Mouse (Mus musculus) CH12.LX (cell line): ENCODE results near the gene Pax6. TPM values are rescaled to one million over a fixed set of nuclear protein-coding genes. Genes with fewer than 3 reads are reported as not detected.

ENCODE experiments used
- DNase-seq: peaks from one replicate; pipeline ENCODE4 v3.0.0-alpha.2; 2013; ENCODE audit errors: extremely low read depth
- H3K27ac ChIP-seq: 2 replicates; pipeline ENCODE4 v1.5.1; 2012; ENCODE audit warnings: low read depth, mild to moderate bottlenecking, control low read depth, moderate library complexity; ENCODE audit not compliant: insufficient read depth
- H3K27me3 ChIP-seq: replicated peaks from 2 replicates; pipeline ENCODE3; 2012; ENCODE audit warnings: inconsistent platforms
- H3K36me3 ChIP-seq, 2 experiments: replicated peaks in 1 of 2; 2 replicates each; pipeline versions ENCODE3 to v1.6.1; 2012; ENCODE audit warnings: inconsistent platforms in 1 of 2, low read length in 1 of 2, mild to moderate bottlenecking in 1 of 2, mixed read lengths in 1 of 2, moderate library complexity in 1 of 2; ENCODE audit not compliant: control insufficient read depth in 1 of 2, insufficient read depth in 1 of 2
- H3K4me1 ChIP-seq, 2 experiments: 2 replicates each; pipeline ENCODE4 v1.6.1; 2012; ENCODE audit warnings: inconsistent platforms in 1 of 2, moderate library complexity in 1 of 2; ENCODE audit not compliant: insufficient read depth in 2 of 2, control insufficient read depth in 1 of 2
- H3K4me2 ChIP-seq: 2 replicates; pipeline ENCODE4 v1.6.1; 2012; ENCODE audit warnings: low read depth, mild to moderate bottlenecking, control low read depth; ENCODE audit not compliant: poor library complexity, insufficient read depth, severe bottlenecking
- H3K4me3 ChIP-seq, 3 experiments: fragments of 150-350 bp in 1 of 3; sonication (generic) in 1 of 3; replicated peaks in 1 of 3; 2 replicates each; pipeline versions ENCODE3 to v1.5.1; 2011 to 2012; ENCODE audit warnings: low read depth in 2 of 3, low read length in 2 of 3, mild to moderate bottlenecking in 2 of 3, moderate library complexity in 2 of 3, control low read depth in 1 of 3, improper control_type of control experiment in 1 of 3, inconsistent platforms in 1 of 3, mixed read lengths in 1 of 3; ENCODE audit not compliant: poor library complexity in 1 of 3
- H3K79me2 ChIP-seq: replicated peaks from 2 replicates; pipeline ENCODE4 v1.6.1; 2012; ENCODE audit warnings: mild to moderate bottlenecking, moderate library complexity; ENCODE audit not compliant: control insufficient read depth, poor library complexity, insufficient read depth, severe bottlenecking; ENCODE audit errors: extremely low read depth
- H3K9ac ChIP-seq: 2 replicates; pipeline ENCODE4 v1.6.1; 2012; ENCODE audit warnings: low read depth, mild to moderate bottlenecking, control low read depth, moderate library complexity; ENCODE audit not compliant: insufficient read depth
- H3K9me3 ChIP-seq: replicated peaks from 2 replicates; pipeline ENCODE3; 2012; ENCODE audit warnings: low read length, inconsistent platforms, mixed read lengths
- CHD1 ChIP-seq: IDR thresholded peaks from 2 replicates; pipeline ENCODE4 v1.6.1; 2012; ENCODE audit warnings: low read depth, low read length, improper control_type of control experiment, inconsistent platforms
- CTCF ChIP-seq, 2 experiments: IDR thresholded peaks in 1 of 2; conservative IDR thresholded peaks in 1 of 2; 2 replicates each; pipeline ENCODE4 v1.5.1; 2011 to 2012; ENCODE audit warnings: low read depth in 2 of 2, low read length in 2 of 2, improper control_type of control experiment in 1 of 2, inconsistent platforms in 1 of 2, mild to moderate bottlenecking in 1 of 2, moderate library complexity in 1 of 2
- GABPA ChIP-seq: IDR thresholded peaks from 2 replicates; pipeline ENCODE4 v1.6.1; 2012; ENCODE audit warnings: low read depth, low read length, improper control_type of control experiment, inconsistent platforms; ENCODE audit not compliant: insufficient replicate concordance
- HCFC1 ChIP-seq: IDR thresholded peaks from 2 replicates; pipeline ENCODE4 v1.6.1; 2012; ENCODE audit warnings: low read depth, mild to moderate bottlenecking, inconsistent platforms, low read length, improper control_type of control experiment
- IRF4 ChIP-seq: IDR thresholded peaks from 2 replicates; pipeline ENCODE4 v1.6.1; 2014; ENCODE audit warnings: low read depth, mild to moderate bottlenecking, inconsistent platforms, low read length, improper control_type of control experiment
- JUN ChIP-seq: IDR thresholded peaks from 2 replicates; pipeline ENCODE4 v1.6.1; 2011; ENCODE audit warnings: low read depth, mild to moderate bottlenecking, low read length, improper control_type of control experiment, moderate library complexity; ENCODE audit not compliant: insufficient read depth
- JUND ChIP-seq: conservative IDR thresholded peaks from 2 replicates; pipeline ENCODE4 v1.6.1; 2011; ENCODE audit warnings: low read depth, low read length, improper control_type of control experiment
- MAFK ChIP-seq: IDR thresholded peaks from 2 replicates; pipeline ENCODE4 v1.6.1; 2011; ENCODE audit warnings: low read length, improper control_type of control experiment; ENCODE audit not compliant: insufficient replicate concordance
- MAZ ChIP-seq: IDR thresholded peaks from 2 replicates; pipeline ENCODE4 v1.6.1; 2012; ENCODE audit warnings: low read depth, mild to moderate bottlenecking, inconsistent platforms, low read length, improper control_type of control experiment, moderate library complexity
- MEF2A ChIP-seq: IDR thresholded peaks from 2 replicates; pipeline ENCODE4 v1.6.1; 2014; ENCODE audit warnings: low read depth, mild to moderate bottlenecking, inconsistent platforms, low read length, improper control_type of control experiment, borderline replicate concordance
- MXI1 ChIP-seq: IDR thresholded peaks from 2 replicates; pipeline ENCODE4 v1.6.1; 2011; ENCODE audit warnings: mild to moderate bottlenecking, low read depth, low read length, improper control_type of control experiment
- MYC ChIP-seq: IDR thresholded peaks from 2 replicates; pipeline ENCODE4 v1.6.1; 2011; ENCODE audit warnings: low read depth, mild to moderate bottlenecking, improper control_type of control experiment, low read length
- NRF1 ChIP-seq: IDR thresholded peaks from 2 replicates; pipeline ENCODE4 v1.6.1; 2014; ENCODE audit warnings: low read depth, mild to moderate bottlenecking, inconsistent platforms, low read length, improper control_type of control experiment, moderate library complexity
- POLR2AphosphoS2 ChIP-seq: IDR thresholded peaks from 2 replicates; pipeline ENCODE4 v1.6.1; 2011; ENCODE audit warnings: low read depth, low read length, improper control_type of control experiment
- RAD21 ChIP-seq: IDR thresholded peaks from 2 replicates; pipeline ENCODE4 v1.6.1; 2011; ENCODE audit warnings: low read depth, mild to moderate bottlenecking, low read length, improper control_type of control experiment, moderate library complexity
- SIN3A ChIP-seq: IDR thresholded peaks from 2 replicates; pipeline ENCODE4 v1.6.1; 2012; ENCODE audit warnings: low read length, improper control_type of control experiment, inconsistent platforms
- TBP ChIP-seq: conservative IDR thresholded peaks from 2 replicates; pipeline ENCODE4 v1.6.1; 2011; ENCODE audit warnings: low read depth, low read length, improper control_type of control experiment
- USF1 ChIP-seq: IDR thresholded peaks from 2 replicates; pipeline ENCODE4 v1.6.1; 2014; ENCODE audit warnings: low read depth, mild to moderate bottlenecking, inconsistent platforms, low read length, improper control_type of control experiment
- ZNF384 ChIP-seq: IDR thresholded peaks from 2 replicates; pipeline ENCODE4 v1.6.1; 2012; ENCODE audit warnings: low read depth, low read length, improper control_type of control experiment, inconsistent platforms
- dilution Hi-C: fragments of 300-500 bp; cut with MboI; formaldehyde crosslinking; loops from 2 replicates; pipeline ENCODE4 v1.14.3; 2020; ENCODE audit warnings: low sequenced_read_pairs; ENCODE audit not compliant: extremely low pct_unique_long_range_greater_than_20kb, extremely low pct_ligation_motif_present
- in situ Hi-C: fragments of 300-500 bp; cut with MboI; formaldehyde crosslinking; loops from 3 replicates; pipeline ENCODE4 v1.14.3; 2019; ENCODE audit warnings: low sequenced_read_pairs, low pct_ligation_motif_present, low pct_unique_long_range_greater_than_20kb, mixed read lengths
- polyA plus RNA-seq: library from polyadenylated mRNA; unstranded; fragments of >175 nt; gene quantifications from 2 replicates; pipeline ENCODE4 v1.2.1, GENCODE M21; 2012; ENCODE audit warnings: low read depth; ENCODE audit not compliant: insufficient read length
- total RNA-seq, 2 experiments: library from RNA; depleted of rRNA; stranded (reverse); fragments of 300-350 nt in 1 of 2; fragments of >200 nt in 1 of 2; gene quantifications; 2 replicates each; pipeline ENCODE4 v1.2.3; 2012 to 2014

The Pax6 gene
- total and polyA plus RNA-seq, 3 experiments = 0.17 to 0.30 TPM; not detected in 1

DNA sequence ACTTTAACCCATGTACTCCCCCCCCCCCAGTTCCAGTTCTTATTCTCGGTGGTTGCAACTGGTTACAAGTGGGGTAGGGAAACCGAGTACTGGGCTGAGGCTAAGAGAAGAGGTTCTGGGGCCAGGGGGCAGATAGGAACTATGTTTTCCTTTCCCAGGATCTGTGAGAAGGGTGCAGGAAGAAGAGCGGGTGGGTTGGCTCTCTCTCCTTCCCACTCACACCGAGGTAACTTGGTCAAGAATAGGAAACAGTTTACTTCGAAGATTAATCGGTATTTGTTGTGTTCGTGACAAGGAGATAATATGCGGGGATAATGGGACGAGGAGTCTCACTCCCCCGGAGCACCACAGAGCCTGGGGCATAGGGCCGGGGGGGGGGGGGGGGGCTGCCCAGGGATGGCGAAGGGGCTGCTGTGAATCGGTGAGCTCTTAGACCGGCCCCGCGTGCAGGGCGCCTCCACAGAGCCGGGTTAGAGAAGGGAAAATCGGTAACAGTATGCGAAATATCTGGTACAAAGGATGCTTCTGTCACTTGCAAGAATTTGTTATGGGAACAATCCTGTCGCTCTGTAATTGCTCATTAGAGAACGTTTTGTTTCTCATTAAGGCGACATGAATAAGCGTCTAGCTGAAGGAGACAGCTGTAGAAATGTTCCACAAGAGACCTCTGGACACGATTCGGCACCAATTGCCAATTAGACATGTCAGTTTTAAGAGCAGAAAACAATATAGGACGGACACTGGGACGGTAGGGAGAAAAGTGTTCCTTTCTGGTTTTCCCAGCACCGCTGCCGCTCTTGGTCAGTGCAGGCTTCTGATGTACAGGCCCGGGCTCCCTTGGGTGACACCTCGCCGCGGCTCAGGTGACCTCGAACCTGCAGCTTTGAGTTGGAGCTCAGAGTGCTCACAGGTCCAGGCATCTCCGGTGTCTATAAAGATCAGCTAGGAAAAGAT is 17.9 kb downstream of the Pax6 start:
- Histone ChIP-seq H3K9me3 (no peaks in the 10 kb centered on the region), H3K36me3 (no peaks in the 10 kb centered on the region), H3K27me3 (no peaks in the 10 kb centered on the region), H3K9ac (no peak overlapping the region), H3K79me2 (no peaks in the 10 kb centered on the region), H3K4me2 (no peak overlapping the region), H3K27ac (no peak overlapping the region), H3K4me1 (no peaks in the 10 kb centered on the region), H3K4me3 (no peak overlapping the region)
- TF ChIP-seq TBP (no peak), MAZ (no peak), IRF4 (no peak), JUND (no peak), USF1 (no peak), CHD1 (no peak), CTCF (conservative IDR thresholded peaks at IDR 0.05 in 1 of 2, IDR thresholded peaks at IDR 0.05 in 1 of 2; ENCODE audit: low read depth in 2 of 2, low read length in 2 of 2) (no peak), RAD21 (no peak)
- no peak for DNase-seq
- in situ Hi-C loops = no loop called here
- dilution Hi-C loops = no loop called here

DNA sequence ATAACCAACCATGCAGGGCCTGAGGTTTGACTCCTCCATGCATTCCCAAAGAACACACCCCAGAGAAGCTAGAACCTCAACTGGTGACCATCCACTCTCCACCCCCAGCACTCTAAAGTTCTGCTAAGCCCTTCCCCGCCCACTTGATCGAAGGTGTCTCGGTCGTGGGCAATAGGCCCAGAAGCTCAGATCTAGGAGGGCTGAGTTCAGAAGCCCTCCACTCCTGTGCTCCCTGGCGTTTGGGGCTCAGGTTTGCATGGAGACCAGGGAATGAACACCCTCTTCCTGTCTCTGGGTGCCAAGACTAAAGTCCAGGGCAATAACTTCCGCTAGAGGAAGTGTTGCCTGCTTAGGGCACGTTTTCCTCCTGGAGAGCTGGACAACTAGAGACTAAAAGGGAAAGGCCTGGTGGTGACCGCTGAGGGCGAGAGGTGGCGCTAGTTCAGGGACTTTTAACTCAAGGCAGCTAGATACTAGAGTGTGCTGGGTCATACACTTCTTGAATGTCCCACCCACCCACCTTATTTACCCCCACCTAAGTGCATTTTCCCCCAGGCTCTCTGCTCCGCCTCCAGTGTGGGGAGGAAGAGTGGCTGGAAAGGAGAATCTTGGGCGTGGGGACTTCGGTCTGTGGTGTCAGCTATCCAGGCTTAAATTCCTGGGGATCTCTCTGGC is 18.8 kb downstream of the Pax6 start:
- Histone ChIP-seq H3K36me3 (no peaks in the 10 kb centered on the region), H3K9ac (no peak overlapping the region), H3K79me2 (no peaks in the 10 kb centered on the region), H3K27ac (no peak overlapping the region), H3K27me3 (no peaks in the 10 kb centered on the region), H3K9me3 (no peaks in the 10 kb centered on the region), H3K4me3 (no peak overlapping the region), H3K4me1 (no peaks in the 10 kb centered on the region; a peak in 1 of 4 replicates), H3K4me2 (no peak overlapping the region)
- DNase-seq = no peak
- in situ Hi-C loops (no loop called here), dilution Hi-C loops (no loop called here)
- TF ChIP-seq NRF1 = no peak
- no peak for TF ChIP-seq MYC
- TF ChIP-seq MAFK = no peak
- no peak for TF ChIP-seq ZNF384
- TF ChIP-seq JUND = no peak
- no peak for TF ChIP-seq JUN
- TF ChIP-seq HCFC1 = no peak
- no peak for TF ChIP-seq GABPA
- no peak for TF ChIP-seq MEF2A
- no peak for TF ChIP-seq USF1
- no peak for TF ChIP-seq MAZ
- TF ChIP-seq MXI1 = no peak
- no peak for TF ChIP-seq POLR2AphosphoS2
- TF ChIP-seq SIN3A = no peak
